Mouse (Mus musculus): Measurements from ENCODE around the gene Tcf7l2. TPM values are rescaled to one million over a fixed set of nuclear protein-coding genes. Genes with fewer than 3 reads are reported as not detected.
A peak's percentile ranks its signal among the peaks of the same experiment; 100 is the strongest.

Gene Tcf7l2
- total and polyA plus RNA-seq, 2 experiments from 2014 or later = 3.9 to 71.6 TPM

DNA sequence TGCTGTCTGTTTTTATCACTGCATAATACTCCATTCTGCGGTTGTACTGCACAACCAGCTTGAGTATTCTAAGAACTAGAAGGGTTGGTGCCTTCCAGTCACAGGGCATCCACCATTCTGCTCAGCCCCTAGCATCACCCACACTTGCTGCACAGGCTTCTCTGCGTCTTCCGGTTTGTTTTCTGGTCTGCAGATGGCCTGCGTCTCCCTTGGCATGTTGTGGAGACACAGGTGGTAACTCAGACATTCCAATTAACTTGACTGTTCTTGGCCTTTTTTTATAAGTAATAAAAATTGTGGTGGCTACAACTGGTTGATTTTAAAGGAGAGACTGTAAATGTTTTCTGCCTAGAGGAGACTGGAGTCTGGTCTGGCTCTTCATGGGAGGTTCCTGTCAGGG is 67.9 kb downstream of the Tcf7l2 start:
- DNase-seq (ENCODE audit: low spot score) (no peak), ATAC-seq (no peak)
- WGBS = 90% methylated on average over 4 of the region's 4 CpGs
- H3K9ac ChIP-seq (replicated peaks; ENCODE audit: low read length) = no peak overlapping the region
- no peaks in the 10 kb centered on the region for H3K27me3 ChIP-seq (ENCODE audit: insufficient read depth, low read length)
- no peaks in the 10 kb centered on the region for H3K4me1 ChIP-seq (ENCODE audit: insufficient read depth, low read length)
- no peaks in the 10 kb centered on the region for H3K9me3 ChIP-seq (ENCODE audit: low read length)
- no peak overlapping the region for H3K4me3 ChIP-seq (ENCODE audit: low read length)
- no peak overlapping the region for H3K27ac ChIP-seq
- no peak for TF ChIP-seq CTCF (IDR thresholded peaks at IDR 0.05; ENCODE audit: low read depth)
- no peak overlapping the region for H3K4me2 ChIP-seq (ENCODE audit: low read depth, low read length)
- no peaks in the 10 kb centered on the region for H3K36me3 ChIP-seq (ENCODE audit: insufficient read depth, low read length)

DNA sequence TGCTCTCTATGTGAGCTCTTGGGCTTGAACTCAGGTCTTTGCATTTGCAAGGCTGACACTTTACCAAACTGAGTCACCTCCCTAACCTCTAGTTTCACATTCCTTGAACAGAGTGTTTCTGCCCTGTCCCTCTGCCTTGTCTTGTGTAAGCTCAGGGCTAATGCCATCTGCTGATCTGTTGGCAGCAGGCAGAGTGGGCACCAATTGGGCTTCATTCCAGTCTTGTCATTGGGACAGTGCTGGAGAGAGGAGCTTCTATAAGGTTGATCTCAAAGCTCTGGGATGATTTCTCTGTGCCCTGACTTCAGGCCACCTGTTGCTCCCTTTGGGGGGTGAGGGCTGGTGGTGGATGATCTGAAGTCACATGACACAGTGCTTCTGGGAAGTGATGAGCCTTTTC is 70.6 kb downstream of the Tcf7l2 start:
- ATAC-seq (no peak), DNase-seq (ENCODE audit: low spot score) (peak; percentile 42)
- Histone ChIP-seq H3K36me3 (ENCODE audit: insufficient read depth, low read length) (no peaks in the 10 kb centered on the region), H3K27me3 (ENCODE audit: insufficient read depth, low read length) (no peaks in the 10 kb centered on the region), H3K4me1 (ENCODE audit: insufficient read depth, low read length) (0 out of 2 replicates have a peak, but pooled peaks cover 5% of the 10 kb centered on the region), H3K4me2 (ENCODE audit: low read depth, low read length) (no peak overlapping the region), H3K9me3 (ENCODE audit: low read length) (no peaks in the 10 kb centered on the region), H3K9ac (replicated peaks; ENCODE audit: low read length) (no peak overlapping the region), H3K4me3 (ENCODE audit: low read length) (no peak overlapping the region), H3K27ac (no peak overlapping the region)
- no peak for TF ChIP-seq CTCF (IDR thresholded peaks at IDR 0.05; ENCODE audit: low read depth)

DNA sequence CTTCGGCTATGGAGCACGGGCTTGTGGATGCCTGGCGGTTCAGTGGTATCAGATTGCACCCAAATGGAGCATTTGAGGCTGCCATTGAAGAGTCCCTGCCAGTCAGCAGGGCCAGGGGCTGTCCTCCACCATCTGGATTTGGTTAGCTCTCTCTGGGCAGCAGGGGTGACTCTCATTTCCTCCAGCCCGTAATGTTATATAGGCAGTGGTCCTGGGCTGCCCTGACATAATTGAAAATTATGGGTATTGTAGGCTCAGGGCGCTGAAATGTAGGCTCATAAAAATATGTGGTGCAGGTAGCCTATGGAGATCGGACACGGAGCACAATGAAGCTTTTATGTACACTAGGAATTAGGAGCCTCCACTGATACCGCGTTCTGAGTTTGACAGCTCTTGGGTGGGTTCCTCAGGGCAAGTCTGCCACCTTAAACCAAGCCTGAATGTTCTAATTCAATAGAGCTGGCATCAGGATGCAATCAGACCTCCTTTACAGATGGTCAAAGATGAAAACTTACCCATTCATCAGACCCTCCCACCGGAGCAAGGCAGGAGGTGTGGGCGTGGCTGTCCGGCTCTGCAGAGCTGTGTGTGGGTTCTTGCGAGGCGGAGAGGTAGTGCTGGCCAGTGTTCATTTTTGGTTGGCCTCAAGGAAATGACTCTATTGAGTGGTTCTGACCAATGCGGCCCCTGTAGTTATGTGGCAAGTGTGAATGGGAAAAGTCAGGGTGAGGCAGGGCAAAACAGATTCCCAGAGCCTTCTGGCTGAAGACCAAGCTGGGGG is 73.6 kb downstream of the Tcf7l2 start:
- Histone ChIP-seq H3K9ac (replicated peaks; ENCODE audit: low read length) (no peak overlapping the region), H3K36me3 (ENCODE audit: insufficient read depth, low read length) (no peaks in the 10 kb centered on the region), H3K27me3 (ENCODE audit: insufficient read depth, low read length) (no peaks in the 10 kb centered on the region), H3K9me3 (ENCODE audit: low read length) (no peaks in the 10 kb centered on the region), H3K4me1 (ENCODE audit: insufficient read depth, low read length) (0 out of 2 replicates have a peak, but pooled peaks cover 5% of the 10 kb centered on the region), H3K4me3 (ENCODE audit: low read length) (no peak overlapping the region), H3K4me2 (ENCODE audit: low read depth, low read length) (no peak overlapping the region), H3K27ac (no peak overlapping the region)
- no peak for DNase-seq (ENCODE audit: low spot score)
- ATAC-seq = no peak
- 73% methylated on average over 15 of the region's 15 CpGs for WGBS
- TF ChIP-seq CTCF (IDR thresholded peaks at IDR 0.05; ENCODE audit: low read depth) = no peak

DNA sequence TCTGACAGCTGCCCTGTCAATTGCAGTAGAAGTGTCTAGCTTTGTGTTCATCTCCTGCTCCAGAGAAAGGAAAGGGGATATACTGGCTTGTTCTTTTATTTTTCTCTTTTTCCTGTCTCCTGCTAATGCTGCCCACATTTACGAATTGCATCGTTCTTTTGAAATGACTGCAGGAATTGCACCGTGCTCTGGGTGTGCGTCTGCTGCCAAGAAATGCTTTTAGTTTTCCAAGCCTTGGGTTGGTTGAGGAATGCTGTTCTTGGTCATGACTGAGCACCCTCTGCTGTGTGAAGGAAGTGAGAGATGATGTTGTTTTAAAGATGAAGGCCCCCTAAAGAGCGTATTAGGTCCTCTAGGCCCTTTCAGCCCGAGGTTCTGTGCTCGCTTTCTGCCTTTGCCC is 75.4 kb downstream of the Tcf7l2 start:
- WGBS = 71% methylated on average over 7 of the region's 7 CpGs
- no peak for ATAC-seq
- no peak for DNase-seq (ENCODE audit: low spot score)
- no peak overlapping the region for H3K9ac ChIP-seq (replicated peaks; ENCODE audit: low read length)
- H3K4me3 ChIP-seq (ENCODE audit: low read length) = no peak overlapping the region
- H3K4me1 ChIP-seq (ENCODE audit: insufficient read depth, low read length) = 0 out of 2 replicates have a peak, but pooled peaks cover 5% of the 10 kb centered on the region
- no peaks in the 10 kb centered on the region for H3K27me3 ChIP-seq (ENCODE audit: insufficient read depth, low read length)
- H3K36me3 ChIP-seq (ENCODE audit: insufficient read depth, low read length) = no peaks in the 10 kb centered on the region
- H3K4me2 ChIP-seq (ENCODE audit: low read depth, low read length) = no peak overlapping the region
- no peak overlapping the region for H3K27ac ChIP-seq
- no peaks in the 10 kb centered on the region for H3K9me3 ChIP-seq (ENCODE audit: low read length)
- TF ChIP-seq CTCF (IDR thresholded peaks at IDR 0.05; ENCODE audit: low read depth) = no peak

DNA sequence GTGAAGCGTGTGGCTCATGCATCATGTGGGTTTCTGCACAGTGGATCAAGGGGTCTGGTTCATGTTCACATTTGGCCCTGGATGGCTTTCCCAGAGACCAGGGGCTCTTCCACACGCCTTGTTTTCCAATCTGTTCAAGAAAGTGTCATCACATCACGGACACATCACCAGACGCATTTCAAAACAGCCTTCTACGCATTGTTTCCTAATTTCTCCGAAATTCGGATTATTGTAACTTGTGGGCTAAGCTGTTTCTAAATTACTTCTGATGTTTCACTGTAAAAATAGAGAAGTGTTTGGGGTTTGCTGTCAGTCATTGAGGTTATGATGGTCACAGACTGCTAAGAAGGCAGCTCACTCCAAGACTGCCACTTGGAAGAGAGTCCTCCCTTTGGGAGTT is 78.6 kb downstream of the Tcf7l2 start:
- Histone ChIP-seq H3K9me3 (ENCODE audit: low read length) (no peaks in the 10 kb centered on the region), H3K4me3 (ENCODE audit: low read length) (no peak overlapping the region), H3K4me2 (ENCODE audit: low read depth, low read length) (no peak overlapping the region), H3K27me3 (ENCODE audit: insufficient read depth, low read length) (no peaks in the 10 kb centered on the region), H3K9ac (replicated peaks; ENCODE audit: low read length) (no peak overlapping the region), H3K36me3 (ENCODE audit: insufficient read depth, low read length) (no peaks in the 10 kb centered on the region), H3K27ac (no peak overlapping the region), H3K4me1 (ENCODE audit: insufficient read depth, low read length) (0 out of 2 replicates have a peak, but pooled peaks cover 4% of the 10 kb centered on the region)
- DNase-seq (ENCODE audit: low spot score) (no peak), ATAC-seq (no peak)
- 96% methylated on average over 7 of the region's 7 CpGs for WGBS
- TF ChIP-seq CTCF (IDR thresholded peaks at IDR 0.05; ENCODE audit: low read depth) = no peak

DNA sequence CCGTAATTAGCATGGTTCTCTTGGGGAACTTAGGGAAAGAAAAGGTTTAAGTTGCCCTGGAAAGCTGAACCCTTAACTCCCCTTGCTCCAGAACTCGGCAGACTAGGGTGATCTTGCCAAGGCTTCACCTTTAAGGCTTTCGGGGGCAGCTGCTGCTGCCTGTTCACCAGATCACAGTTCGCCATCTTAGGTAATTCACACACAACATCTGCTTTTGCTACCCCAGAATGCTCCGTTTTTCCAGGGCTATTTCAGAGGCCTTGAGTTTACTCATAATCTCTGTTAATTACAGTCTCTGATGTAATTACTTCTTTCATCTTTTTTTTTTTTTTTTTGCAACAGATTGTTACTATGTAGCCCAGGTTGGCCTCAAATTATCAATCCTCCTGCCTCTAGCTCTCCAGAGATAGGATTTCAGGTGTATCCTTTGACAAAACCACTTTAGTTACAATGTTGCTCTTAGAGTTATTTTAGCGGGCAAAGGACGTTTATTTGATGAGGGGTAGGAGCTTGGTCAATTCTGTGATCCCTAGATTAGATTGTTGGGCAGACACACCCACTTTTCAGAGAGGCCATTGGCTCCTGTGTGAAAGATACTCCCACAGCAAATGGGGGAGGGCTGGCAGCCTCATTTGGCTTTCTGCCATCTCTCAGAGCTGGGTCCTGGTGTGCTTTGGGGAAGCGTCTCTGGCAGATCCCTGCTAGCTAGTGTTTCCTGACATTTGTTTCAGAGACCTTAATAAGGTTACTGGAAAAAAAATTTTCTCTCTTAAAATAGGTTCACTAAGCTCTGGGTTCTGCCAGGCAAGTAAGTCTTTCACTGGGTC is 83.6 kb downstream of the Tcf7l2 start:
- ATAC-seq (no peak), DNase-seq (ENCODE audit: low spot score) (peak; percentile 54)
- Histone ChIP-seq H3K27me3 (ENCODE audit: insufficient read depth, low read length) (no peaks in the 10 kb centered on the region), H3K36me3 (ENCODE audit: insufficient read depth, low read length) (no peaks in the 10 kb centered on the region), H3K9me3 (ENCODE audit: low read length) (no peaks in the 10 kb centered on the region), H3K9ac (replicated peaks; ENCODE audit: low read length) (no peak overlapping the region), H3K4me1 (ENCODE audit: insufficient read depth, low read length) (peaks cover 5% of the 10 kb centered on the region), H3K27ac (peak overlapping the region; percentile 42; the same call in 1 of the 2 replicates), H3K4me2 (ENCODE audit: low read depth, low read length) (no peak overlapping the region), H3K4me3 (ENCODE audit: low read length) (no peak overlapping the region)
- WGBS = 62% methylated on average over 8 of the region's 8 CpGs
- TF ChIP-seq CTCF (IDR thresholded peaks at IDR 0.05; ENCODE audit: low read depth) = no peak

Data from hindbrain, postnatal 0 days (tissue).